Mouse (Mus musculus): ENCODE measurements around the gene Fstl5. TPM values are rescaled to one million over a fixed set of nuclear protein-coding genes. Genes with fewer than 3 reads are reported as not detected.

The Fstl5 gene
- polyA plus RNA-seq (2017; shearing (Covaris generic)) = 0.51 TPM

GRCm38 (mm10) chr3:76074060-76074707, at the start of gene Fstl5:
Gene Fstl5, plus strand, starts transcription at chr3:76074270.

Other genes with a start within 250 kb of the Fstl5 start
- 13.5 TPM for gene Golim4, start 117.3 kb upstream of the Fstl5 start, polyA plus RNA-seq (2017; shearing (Covaris generic))